Mouse (Mus musculus) midbrain, embryonic 11.5 days (tissue): ENCODE results near the gene Rrp1b. TPM values are rescaled to one million over a fixed set of nuclear protein-coding genes. Genes with fewer than 3 reads are reported as not detected.
A peak's percentile ranks its signal among the peaks of the same experiment; 100 is the strongest.

Source experiments
- ATAC-seq: fragments of 200-750 bp; cut with Nextera tagmentation; 2 replicates; pipeline ENCODE4 v1.8.0; 2017; ENCODE audit warnings: moderate TSS enrichment, moderate library complexity; ENCODE audit not compliant: low FRiP score
- DNase-seq: peaks from one replicate; pipeline ENCODE4 v3.0.0; 2015; ENCODE audit warnings: low spot score; ENCODE audit errors: missing footprints
- H3K27ac ChIP-seq: fragments of 300-500 bp; sonication (generic); 2 replicates; pipeline ENCODE4 v1.5.1; 2014; ENCODE audit warnings: low read depth, low read length
- H3K27me3 ChIP-seq: fragments of 300-500 bp; sonication (generic); 2 replicates; pipeline ENCODE4 v1.6.1; 2014; ENCODE audit warnings: mild to moderate bottlenecking, low read length, moderate library complexity, mixed read lengths; ENCODE audit not compliant: control insufficient read depth, insufficient read depth
- H3K36me3 ChIP-seq: fragments of 300-500 bp; sonication (generic); 2 replicates; pipeline ENCODE4 v1.6.1; 2014; ENCODE audit warnings: mild to moderate bottlenecking, low read length, moderate library complexity, mixed read lengths; ENCODE audit not compliant: control insufficient read depth, insufficient read depth
- H3K4me1 ChIP-seq: fragments of 300-500 bp; sonication (generic); 2 replicates; pipeline ENCODE4 v1.6.1; 2014; ENCODE audit warnings: low read length; ENCODE audit not compliant: control insufficient read depth, insufficient read depth
- H3K4me2 ChIP-seq: fragments of 300-500 bp; sonication (generic); 2 replicates; pipeline ENCODE4 v1.6.1; 2014; ENCODE audit warnings: mild to moderate bottlenecking, moderate library complexity
- H3K4me3 ChIP-seq: fragments of 300-500 bp; sonication (generic); 2 replicates; pipeline ENCODE4 v1.5.1; 2014; ENCODE audit warnings: low read depth, low read length
- H3K9ac ChIP-seq: fragments of 300-500 bp; sonication (generic); 2 replicates; pipeline ENCODE4 v1.6.1; 2014; ENCODE audit warnings: low read length
- H3K9me3 ChIP-seq: fragments of 300-500 bp; sonication (generic); 2 replicates; pipeline ENCODE4 v1.6.1; 2016; ENCODE audit warnings: low read length; ENCODE audit not compliant: control insufficient read depth
- WGBS: fragments of 180-500 bp; shearing (Covaris S2); extraction: QIAGEN DNeasy Blood & Tissue Kit; methylation state at CpG from one replicate; pipeline ENCODE4 v1.1.7; 2014; 5-methylcytosine and 5-hydroxymethylcytosine counted together
- polyA plus RNA-seq: library from polyadenylated mRNA; unstranded; fragments of >200 nt; fragmentation: Nextera tagmentation; extraction: Ambion mirVana; gene quantifications from 2 replicates; pipeline ENCODE4 v1.2.1, GENCODE M21; 2014

The Rrp1b gene
- polyA plus RNA-seq, 1 experiment from 2014 or later = 51.2 TPM

DNA sequence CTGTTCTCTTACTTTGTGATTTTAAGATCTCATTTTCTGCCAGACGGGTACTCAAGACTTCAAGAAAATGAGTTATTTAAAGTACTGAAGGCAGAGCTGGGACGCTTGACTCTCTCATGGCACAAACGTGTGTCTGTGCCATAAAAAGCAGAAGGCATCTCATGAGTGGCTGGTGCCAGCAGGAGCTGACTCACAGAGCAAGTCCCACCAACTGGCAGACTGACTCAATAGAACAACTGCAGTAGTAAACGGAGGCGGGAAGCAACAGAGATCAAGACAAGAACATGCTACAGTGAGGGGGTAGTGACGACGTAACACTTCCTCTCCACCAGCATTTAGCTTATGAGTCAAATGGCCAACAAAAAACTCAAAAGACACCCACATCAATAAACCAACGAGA, 12.8 kb upstream of the Rrp1b start:
- ATAC-seq (no peak), DNase-seq (no peak)
- Histone ChIP-seq H3K4me2 (no peak overlapping the region), H3K9ac (no peak overlapping the region), H3K27me3 (no peaks in the 10 kb centered on the region), H3K4me1 (no peaks in the 10 kb centered on the region), H3K27ac (no peak overlapping the region), H3K4me3 (no peak overlapping the region), H3K9me3 (no peaks in the 10 kb centered on the region), H3K36me3 (no peaks in the 10 kb centered on the region)
- 83% methylated on average over 8 of the region's 8 CpGs for WGBS

DNA sequence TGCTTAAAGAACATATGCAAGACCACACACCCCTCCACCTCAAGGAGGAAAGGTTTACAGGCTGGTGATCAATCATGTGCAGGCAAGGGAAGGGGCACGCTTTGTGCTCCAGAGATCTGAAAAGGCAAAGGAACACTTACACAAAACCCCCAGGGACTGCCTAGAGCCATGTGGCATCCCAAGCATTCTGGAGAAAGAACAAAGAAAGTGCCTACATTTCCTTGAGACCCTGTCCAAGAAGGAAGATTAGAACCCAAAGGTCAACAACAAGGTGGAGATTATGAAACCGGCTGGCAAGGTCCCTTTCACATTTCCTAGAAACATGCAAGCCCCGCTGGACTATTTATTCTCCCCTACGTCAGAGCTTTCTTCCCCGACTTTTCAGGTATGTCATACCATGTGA, 11.2 kb upstream of the Rrp1b start:
- Histone ChIP-seq H3K4me2 (no peak overlapping the region), H3K9me3 (no peaks in the 10 kb centered on the region), H3K27ac (no peak overlapping the region), H3K9ac (no peak overlapping the region), H3K36me3 (no peaks in the 10 kb centered on the region), H3K27me3 (no peaks in the 10 kb centered on the region), H3K4me3 (no peak overlapping the region), H3K4me1 (no peaks in the 10 kb centered on the region)
- WGBS = 67% methylated on average over 5 of the region's 5 CpGs
- DNase-seq (no peak), ATAC-seq (no peak)

DNA sequence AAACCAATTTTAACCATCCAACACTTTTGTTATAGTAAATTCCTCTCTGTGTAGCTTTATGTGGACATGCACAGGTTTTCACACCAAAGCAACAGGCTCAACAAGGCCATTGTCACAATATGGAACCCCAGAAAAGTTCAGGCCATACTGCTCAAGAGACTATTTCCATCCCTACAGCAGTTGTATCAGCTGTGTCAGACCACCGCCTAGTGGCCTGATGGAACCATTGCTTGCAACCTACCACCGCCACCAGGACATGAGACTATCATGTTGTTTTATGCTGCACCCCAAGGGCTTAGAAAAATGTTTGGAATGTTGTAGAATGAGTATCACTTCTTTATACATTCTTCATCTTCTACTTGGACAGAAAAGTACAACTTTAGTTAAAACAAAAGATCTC, 10.5 kb upstream of the Rrp1b start:
- ATAC-seq (0 out of 2 replicates have a peak, but pooled peaks have one; percentile 48), DNase-seq (peak; percentile 89)
- Histone ChIP-seq H3K4me3 (no peak overlapping the region), H3K36me3 (no peaks in the 10 kb centered on the region), H3K27me3 (no peaks in the 10 kb centered on the region), H3K27ac (no peak overlapping the region), H3K9me3 (no peaks in the 10 kb centered on the region), H3K4me2 (no peak overlapping the region), H3K4me1 (no peaks in the 10 kb centered on the region), H3K9ac (no peak overlapping the region)
- 12% methylated on average over 2 of the region's 2 CpGs for WGBS

DNA sequence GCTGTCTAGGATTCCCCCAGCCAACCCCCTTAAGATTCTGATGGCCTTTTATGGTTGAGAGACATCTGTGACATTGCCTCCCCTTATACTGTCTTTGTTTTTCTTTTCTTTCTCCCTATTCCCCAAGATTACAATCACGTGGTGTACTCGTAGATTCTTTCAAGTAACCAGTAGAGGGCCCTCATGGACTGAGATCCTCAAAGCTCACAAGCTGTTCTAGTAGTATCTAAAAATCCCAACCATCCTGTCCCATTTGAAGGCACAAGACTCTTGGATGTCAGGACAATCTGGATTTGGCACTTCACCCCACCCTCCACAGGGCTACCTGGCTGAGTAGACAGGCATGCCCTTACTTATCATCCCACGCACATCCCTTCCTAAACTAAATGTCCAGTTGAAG, 8.2 kb upstream of the Rrp1b start:
- DNase-seq (peak; percentile 84), ATAC-seq (peak; percentile 24; the same call in 1 of the 2 replicates)
- H3K4me2 ChIP-seq = no peak overlapping the region

DNA sequence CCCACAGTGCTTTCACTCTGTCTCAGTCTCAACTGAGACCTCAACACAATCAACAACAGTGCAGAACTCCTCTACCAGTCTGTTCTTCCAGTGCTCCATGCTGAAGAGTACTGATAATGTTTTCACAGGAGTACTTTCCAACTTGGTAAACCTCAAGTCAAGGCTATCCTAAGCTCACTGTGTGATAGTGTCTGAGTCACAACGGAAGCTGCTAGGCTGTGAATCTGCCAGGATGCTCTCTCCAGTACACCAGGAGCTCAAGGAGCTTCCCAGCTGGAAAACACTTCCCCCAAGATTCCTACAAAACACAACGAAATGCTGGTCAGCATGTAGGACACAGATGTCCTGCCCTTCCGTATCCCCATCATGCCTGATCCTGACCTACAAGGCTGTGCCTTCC, 7.6 kb upstream of the Rrp1b start:
- 84% methylated on average over 3 of the region's 3 CpGs for WGBS
- ATAC-seq (no peak), DNase-seq (no peak)
- Histone ChIP-seq H3K27ac (no peak overlapping the region), H3K36me3 (no peaks in the 10 kb centered on the region), H3K4me2 (no peak overlapping the region), H3K4me3 (no peak overlapping the region), H3K9me3 (no peaks in the 10 kb centered on the region), H3K4me1 (no peaks in the 10 kb centered on the region), H3K27me3 (no peaks in the 10 kb centered on the region), H3K9ac (no peak overlapping the region)

More for the DNA sequence above, 8.2 kb upstream of the Rrp1b start:
- Histone ChIP-seq H3K27ac (no peak overlapping the region), H3K4me3 (no peak overlapping the region), H3K9me3 (no peaks in the 10 kb centered on the region), H3K27me3 (no peaks in the 10 kb centered on the region), H3K4me1 (no peaks in the 10 kb centered on the region), H3K9ac (no peak overlapping the region), H3K36me3 (no peaks in the 10 kb centered on the region)
- WGBS = 31% methylated on average over 3 of the region's 3 CpGs

DNA sequence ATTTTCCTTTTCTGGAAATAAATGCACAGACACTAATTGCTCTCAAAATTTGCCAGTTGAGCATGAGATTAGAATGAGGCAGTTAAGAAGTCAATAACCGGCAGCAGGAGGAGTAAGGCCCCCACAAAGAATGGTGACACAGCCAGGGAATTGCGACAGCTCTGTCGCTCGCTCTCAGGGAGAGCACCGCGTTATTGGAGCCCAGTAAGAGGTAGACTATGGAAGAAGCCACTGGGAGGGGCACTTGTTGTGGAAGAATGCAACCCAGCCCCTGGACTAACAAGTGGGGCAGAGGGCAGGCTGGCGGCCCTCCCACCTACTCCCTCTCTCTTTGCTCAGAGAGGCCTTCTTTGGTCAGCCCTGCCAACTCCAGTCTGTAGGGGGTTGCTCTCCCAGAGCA, 4.2 kb upstream of the Rrp1b start:
- no peaks in the 10 kb centered on the region for H3K27me3 ChIP-seq
- no peak overlapping the region for H3K27ac ChIP-seq
- DNase-seq = no peak
- no peak overlapping the region for H3K4me3 ChIP-seq
- H3K36me3 ChIP-seq = no peaks in the 10 kb centered on the region
- no peak for ATAC-seq
- no peak overlapping the region for H3K4me2 ChIP-seq
- H3K4me1 ChIP-seq = peaks cover 5% of the 10 kb centered on the region
- H3K9ac ChIP-seq = no peak overlapping the region
- WGBS = 48% methylated on average over 7 of the region's 7 CpGs
- no peaks in the 10 kb centered on the region for H3K9me3 ChIP-seq

DNA sequence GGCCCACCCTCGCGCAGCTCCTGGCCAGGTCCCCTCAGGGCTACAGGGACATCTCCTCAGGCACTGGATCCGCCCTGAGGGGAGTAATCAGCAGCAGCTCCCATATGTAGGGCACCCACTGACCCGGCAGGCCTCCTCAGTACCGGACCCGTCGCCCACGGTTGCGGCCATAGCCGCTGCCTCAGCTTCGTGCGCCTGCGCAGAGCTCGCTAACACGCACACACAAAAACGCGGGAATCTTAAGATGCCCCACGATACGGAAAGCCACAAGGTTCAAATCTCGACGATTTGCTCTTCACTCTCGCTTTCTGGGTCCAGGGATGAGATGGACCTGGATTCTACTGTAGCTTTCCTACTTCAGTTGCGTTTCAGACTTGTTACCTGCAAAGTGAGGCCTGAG, 1.6 kb upstream of the Rrp1b start:
- Histone ChIP-seq H3K9me3 (no peaks in the 10 kb centered on the region), H3K4me2 (no peak overlapping the region), H3K4me1 (peaks cover 13% of the 10 kb centered on the region), H3K4me3 (no peak overlapping the region), H3K36me3 (0 out of 2 replicates have a peak, but pooled peaks cover 2% of the 10 kb centered on the region), H3K9ac (no peak overlapping the region), H3K27ac (no peak overlapping the region), H3K27me3 (no peaks in the 10 kb centered on the region)
- DNase-seq (no peak), ATAC-seq (no peak)
- WGBS = 85% methylated on average over 23 of the region's 23 CpGs

DNA sequence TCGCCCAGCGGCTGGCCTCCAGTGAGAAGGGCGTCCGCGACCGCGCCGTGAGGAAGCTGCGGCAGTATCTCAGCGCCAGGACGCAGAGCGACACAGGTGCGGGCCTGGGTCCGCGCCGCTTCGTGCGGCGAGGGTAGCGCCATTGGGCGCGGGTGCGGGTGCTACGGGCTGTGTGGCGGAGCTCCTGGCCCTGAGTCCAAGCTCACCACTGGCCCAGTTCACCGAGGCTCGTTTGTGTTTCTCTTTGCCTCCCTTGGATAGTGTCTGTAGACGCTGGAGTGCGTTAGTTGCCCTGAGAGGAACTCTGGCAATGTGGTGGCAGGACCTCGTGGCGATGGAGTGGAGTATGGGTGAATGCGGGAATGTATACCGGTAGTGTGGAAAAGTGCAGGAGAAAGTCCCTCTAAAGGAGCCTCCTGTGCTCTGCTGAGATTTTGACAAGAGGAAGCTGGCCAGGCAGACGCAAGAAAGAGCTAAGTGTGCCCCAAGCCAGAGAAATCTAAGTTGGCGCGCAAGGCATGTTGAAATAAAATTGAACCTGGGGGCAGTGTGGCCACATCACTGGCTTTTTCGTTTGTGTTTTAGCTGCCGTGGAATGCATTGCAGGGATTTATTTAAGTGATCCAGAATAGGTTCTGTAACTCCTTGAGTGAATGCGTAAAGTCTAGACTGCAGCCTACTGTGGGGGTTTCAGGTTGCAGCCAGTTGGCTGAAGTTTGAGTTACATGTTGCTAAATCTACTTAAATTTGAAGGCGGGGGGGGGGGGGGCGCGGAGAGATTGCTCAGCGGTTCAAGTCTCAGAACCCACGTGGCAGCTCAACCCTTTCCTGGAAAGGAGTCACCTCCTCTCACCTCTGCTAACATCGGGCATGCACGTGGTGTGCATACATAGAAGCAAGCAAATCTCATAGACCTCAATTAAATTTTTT, 874 bp downstream of the Rrp1b start:
- H3K27ac ChIP-seq = peak overlapping the region; percentile 48; the same call in 1 of the 2 replicates
- ATAC-seq = peak; percentile 70; the same call in 1 of the 2 replicates

DNA sequence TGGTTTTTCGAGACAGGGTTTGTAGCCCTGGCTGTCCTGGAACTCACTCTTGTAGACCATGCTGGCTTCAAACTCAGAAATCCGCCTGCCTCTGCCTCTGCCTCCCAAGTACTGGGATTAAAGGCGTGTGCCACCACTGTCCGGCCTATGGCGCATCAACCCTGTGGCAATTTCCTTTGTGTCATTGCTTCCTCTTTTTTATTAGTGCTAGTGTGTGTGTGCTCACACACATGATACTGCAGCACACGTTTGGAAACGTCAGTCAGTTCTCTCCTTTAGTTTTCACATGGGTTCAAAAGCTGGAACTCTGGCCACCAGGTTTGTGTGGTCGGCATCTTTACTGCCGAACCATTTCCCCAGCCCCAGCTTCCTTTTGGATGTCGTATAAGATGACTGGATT, 4.4 kb downstream of the Rrp1b start:
- Histone ChIP-seq H3K9ac (no peak overlapping the region), H3K9me3 (no peaks in the 10 kb centered on the region), H3K4me3 (no peak overlapping the region), H3K36me3 (0 out of 2 replicates have a peak, but pooled peaks cover 2% of the 10 kb centered on the region), H3K27me3 (no peaks in the 10 kb centered on the region), H3K4me1 (peaks cover 13% of the 10 kb centered on the region), H3K4me2 (no peak overlapping the region), H3K27ac (no peak overlapping the region)
- DNase-seq = peak; percentile 17
- WGBS = 87% methylated on average over 10 of the region's 10 CpGs
- ATAC-seq = no peak

More for the DNA sequence above, 874 bp downstream of the Rrp1b start:
- Histone ChIP-seq H3K27me3 (no peaks in the 10 kb centered on the region), H3K9ac (peak overlapping the region; percentile 89), H3K9me3 (no peaks in the 10 kb centered on the region), H3K36me3 (0 out of 2 replicates have a peak, but pooled peaks cover 2% of the 10 kb centered on the region), H3K4me3 (peak overlapping the region; percentile 90), H3K4me1 (peaks cover 13% of the 10 kb centered on the region), H3K4me2 (peak overlapping the region; percentile 92)
- peak; percentile 89 for DNase-seq
- under 1% methylated on average over 46 of the region's 46 CpGs for WGBS
